Mouse (Mus musculus) MEL (cell line): ENCODE results near the gene Uba1. TPM values are rescaled to one million over a fixed set of nuclear protein-coding genes. Genes with fewer than 3 reads are reported as not detected.

ENCODE experiments used
- DNase-seq: peaks from one replicate; pipeline ENCODE4 v3.0.0; 2011; ENCODE audit warnings: low read depth, low spot score
- H3K27ac ChIP-seq: 2 replicates; pipeline ENCODE4 v1.5.1; 2012; ENCODE audit warnings: low read depth, mild to moderate bottlenecking, control low read depth, low read length, moderate library complexity; ENCODE audit not compliant: control insufficient read depth
- H3K27me3 ChIP-seq, 2 experiments: fragments of 150-350 bp in 1 of 2; sonication (generic) in 1 of 2; 2 replicates each; pipeline ENCODE4 v1.6.1; 2012; ENCODE audit warnings: low read length in 2 of 2, mild to moderate bottlenecking in 2 of 2, improper control_type of control experiment in 1 of 2, moderate library complexity in 1 of 2; ENCODE audit not compliant: insufficient read depth in 2 of 2, control insufficient read depth in 1 of 2
- H3K36me3 ChIP-seq, 2 experiments: 2 replicates each; pipeline ENCODE4 v1.6.1; 2012 to 2014; ENCODE audit warnings: low read length in 2 of 2, improper control_type of control experiment in 1 of 2, inconsistent platforms in 1 of 2, mild to moderate bottlenecking in 1 of 2; ENCODE audit not compliant: insufficient read depth in 2 of 2, control insufficient read depth in 1 of 2
- H3K4me1 ChIP-seq, 2 experiments: fragments of 150-350 bp in 1 of 2; sonication (generic) in 1 of 2; 2 replicates each; pipeline ENCODE4 v1.6.1; 2012; ENCODE audit warnings: low read length in 2 of 2, improper control_type of control experiment in 1 of 2, mild to moderate bottlenecking in 1 of 2; ENCODE audit not compliant: insufficient read depth in 2 of 2, control insufficient read depth in 1 of 2
- H3K4me3 ChIP-seq, 2 experiments: fragments of 150-350 bp in 1 of 2; sonication (generic) in 1 of 2; 2 replicates each; pipeline ENCODE4 v1.5.1; 2012; ENCODE audit warnings: low read depth in 2 of 2, low read length in 2 of 2, mild to moderate bottlenecking in 2 of 2, moderate library complexity in 2 of 2, control low read depth in 1 of 2, improper control_type of control experiment in 1 of 2; ENCODE audit not compliant: control insufficient read depth in 1 of 2, insufficient read depth in 1 of 2
- H3K79me2 ChIP-seq: 2 replicates; pipeline ENCODE4 v1.6.1; 2012; ENCODE audit warnings: mild to moderate bottlenecking, low read length, moderate library complexity; ENCODE audit not compliant: control insufficient read depth, poor library complexity, insufficient read depth
- H3K9ac ChIP-seq: 2 replicates; pipeline ENCODE4 v1.6.1; 2012; ENCODE audit warnings: low read depth, mild to moderate bottlenecking, control low read depth, low read length, moderate library complexity; ENCODE audit not compliant: control insufficient read depth, poor library complexity, severe bottlenecking
- H3K9me3 ChIP-seq: fragments of 150-350 bp; sonication (generic); replicated peaks from 2 replicates; pipeline ENCODE4 v1.6.1; 2012; ENCODE audit warnings: mild to moderate bottlenecking, low read length, improper control_type of control experiment, moderate library complexity; ENCODE audit not compliant: insufficient read depth
- CTCF ChIP-seq, 3 experiments: IDR thresholded peaks in 2 of 3; conservative IDR thresholded peaks in 1 of 3; 2 replicates each; pipeline ENCODE4 v1.5.1; 2011 to 2012; ENCODE audit warnings: low read length in 3 of 3, low read depth in 2 of 3, mild to moderate bottlenecking in 2 of 3, improper control_type of control experiment in 1 of 3, inconsistent platforms in 1 of 3, mixed read lengths in 1 of 3, moderate library complexity in 1 of 3; ENCODE audit not compliant: control insufficient read depth in 1 of 3, insufficient read depth in 1 of 3, poor library complexity in 1 of 3, severe bottlenecking in 1 of 3
- E2F4 ChIP-seq: IDR thresholded peaks from 2 replicates; pipeline ENCODE4 v1.6.1; 2011; ENCODE audit warnings: low read depth, low read length, improper control_type of control experiment, borderline replicate concordance
- EP300 ChIP-seq, 2 experiments: IDR thresholded peaks; 2 replicates each; pipeline ENCODE4 v1.6.1; 2011; ENCODE audit warnings: improper control_type of control experiment in 2 of 2, low read length in 2 of 2, low read depth in 1 of 2, mild to moderate bottlenecking in 1 of 2
- ETS1 ChIP-seq: IDR thresholded peaks from 2 replicates; pipeline ENCODE4 v1.6.1; 2012; ENCODE audit warnings: low read depth, mild to moderate bottlenecking, inconsistent platforms, low read length, improper control_type of control experiment, moderate library complexity
- HCFC1 ChIP-seq: IDR thresholded peaks from 2 replicates; pipeline ENCODE4 v1.6.1; 2012; ENCODE audit warnings: low read depth, mild to moderate bottlenecking, inconsistent platforms, low read length, improper control_type of control experiment, moderate library complexity
- JUND ChIP-seq: IDR thresholded peaks from 2 replicates; pipeline ENCODE4 v1.6.1; 2011; ENCODE audit warnings: low read depth, mild to moderate bottlenecking, improper control_type of control experiment, low read length
- MAFK ChIP-seq: IDR thresholded peaks from 2 replicates; pipeline ENCODE4 v1.6.1; 2011; ENCODE audit warnings: low read depth, mild to moderate bottlenecking, low read length, improper control_type of control experiment, borderline replicate concordance
- MAZ ChIP-seq: IDR thresholded peaks from 2 replicates; pipeline ENCODE4 v1.6.1; 2012; ENCODE audit warnings: low read depth, mild to moderate bottlenecking, inconsistent platforms, low read length, improper control_type of control experiment
- MYC ChIP-seq: IDR thresholded peaks from 2 replicates; pipeline ENCODE4 v1.6.1; 2011; ENCODE audit warnings: low read depth, mild to moderate bottlenecking, low read length, improper control_type of control experiment, moderate library complexity
- NELFE ChIP-seq: IDR thresholded peaks from 2 replicates; pipeline ENCODE4 v1.6.1; 2011; ENCODE audit warnings: low read depth, low read length, improper control_type of control experiment
- NRF1 ChIP-seq: IDR thresholded peaks from 2 replicates; pipeline ENCODE4 v1.6.1; 2014; ENCODE audit warnings: low read depth, mild to moderate bottlenecking, inconsistent platforms, low read length, improper control_type of control experiment, moderate library complexity; ENCODE audit not compliant: poor library complexity, insufficient read depth, severe bottlenecking
- POLR2AphosphoS5 ChIP-seq: IDR thresholded peaks from 2 replicates; pipeline ENCODE4 v1.6.1; 2012; ENCODE audit warnings: low read depth, borderline replicate concordance, mild to moderate bottlenecking, inconsistent platforms, low read length, moderate library complexity, mixed read lengths
- RCOR1 ChIP-seq: IDR thresholded peaks from 2 replicates; pipeline ENCODE4 v1.6.1; 2012; ENCODE audit warnings: low read depth, mild to moderate bottlenecking, inconsistent platforms, low read length, improper control_type of control experiment
- SIN3A ChIP-seq: IDR thresholded peaks from 2 replicates; pipeline ENCODE4 v1.6.1; 2012; ENCODE audit warnings: low read length, improper control_type of control experiment, inconsistent platforms
- TAL1 ChIP-seq: IDR thresholded peaks from 2 replicates; pipeline ENCODE4 v1.6.1; 2012; ENCODE audit warnings: mild to moderate bottlenecking, inconsistent platforms, low read length, moderate library complexity, mixed read lengths
- TBP ChIP-seq: IDR thresholded peaks from 2 replicates; pipeline ENCODE4 v1.8.0; 2011; ENCODE audit warnings: low read depth, low read length, improper control_type of control experiment
- UBTF ChIP-seq: IDR thresholded peaks from 2 replicates; pipeline ENCODE4 v1.6.1; 2012; ENCODE audit warnings: low read depth, mild to moderate bottlenecking, inconsistent platforms, low read length, improper control_type of control experiment, moderate library complexity, borderline replicate concordance; ENCODE audit not compliant: insufficient read depth
- polyA plus RNA-seq, 2 experiments: library from polyadenylated mRNA; stranded (reverse) in 1 of 2; unstranded in 1 of 2; fragments of >175 nt in 1 of 2; fragments of >200 nt in 1 of 2; gene quantifications; 2 replicates each; pipeline versions ENCODE4 v1.2.1 to v1.2.4; 2012; ENCODE audit warnings: low replicate concordance in 2 of 2, low read depth in 1 of 2; ENCODE audit not compliant: insufficient read length in 2 of 2, insufficient read depth in 1 of 2, missing spikeins in 1 of 2
- total RNA-seq: library from RNA; depleted of rRNA; stranded (reverse); fragments of 300-350 nt; gene quantifications from 2 replicates; pipeline ENCODE4 v1.2.3, GENCODE M21; 2012

The Uba1 gene
- total and polyA plus RNA-seq, 3 experiments: 269 to 704 (median 530) TPM

DNA sequence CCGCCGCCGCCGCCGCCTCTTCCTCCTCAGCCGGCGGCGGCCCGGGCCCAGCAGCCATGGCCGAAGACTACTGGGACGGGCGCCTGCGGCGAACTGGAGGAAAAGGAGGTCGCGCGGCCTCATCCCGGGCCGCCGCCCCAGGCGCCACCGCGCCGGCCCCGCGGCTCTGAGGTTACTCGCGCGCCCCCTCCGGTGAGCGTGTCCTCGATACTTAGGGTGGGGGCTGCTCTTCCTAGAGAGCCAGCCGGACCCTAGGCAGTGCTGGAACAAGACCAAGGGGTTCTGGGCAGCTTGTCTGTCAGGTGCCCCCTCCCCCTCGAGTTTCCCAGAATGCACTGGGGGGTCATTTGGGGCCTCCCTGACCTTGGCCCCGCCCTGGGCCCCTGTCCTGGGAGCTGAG lies 30.5 kb downstream of the Uba1 start:
- Histone ChIP-seq H3K36me3 (peaks cover 2 to 22% of the 10 kb centered on the region in 2 experiments; a peak in 3 of 4 replicates), H3K79me2 (peaks cover 27% of the 10 kb centered on the region), H3K27me3 (no peaks in the 10 kb centered on the region), H3K9ac (peak overlapping the region; percentile 97), H3K4me1 (peaks cover 8 to 16% of the 10 kb centered on the region in 2 experiments), H3K27ac (peak overlapping the region; percentile 73), H3K9me3 (no peaks in the 10 kb centered on the region), H3K4me3 (peak overlapping the region; percentile 62 to 90)
- peak; percentile 59 for DNase-seq
- no peak for TF ChIP-seq ETS1
- no peak; the same call in 1 of the 2 replicates for TF ChIP-seq MAZ
- no peak for TF ChIP-seq MYC
- TF ChIP-seq JUND: no peak
- no peak for TF ChIP-seq NRF1
- no peak for TF ChIP-seq MAFK
- TF ChIP-seq CTCF (IDR thresholded peaks at IDR 0.05 in 2 of 3, conservative IDR thresholded peaks at IDR 0.05 in 1 of 3; ENCODE audit: control insufficient read depth in 1 of 3, insufficient read depth in 1 of 3, low read depth in 2 of 3, low read length in 3 of 3, poor library complexity in 1 of 3, severe bottlenecking in 1 of 3): peak in 2 of 3 experiments; percentile 18 to 46; a peak in 4 of 6 replicates
- TF ChIP-seq NELFE: no peak

- TF ChIP-seq POLR2AphosphoS5: no peak
- no peak for TF ChIP-seq RCOR1
- no peak for TF ChIP-seq SIN3A
- no peak for TF ChIP-seq NELFE
- TF ChIP-seq E2F4: no peak
- TF ChIP-seq HCFC1: no peak
- no peak for TF ChIP-seq TBP
- no peak for TF ChIP-seq EP300 (IDR thresholded peaks at IDR 0.05; ENCODE audit: low read depth in 1 of 2, low read length in 2 of 2)
- TF ChIP-seq UBTF: no peak
- TF ChIP-seq TAL1: no peak
- TF ChIP-seq, all 39 proteins: peak for 0
- Histone ChIP-seq H3K4me1 (peaks cover 5 to 14% of the 10 kb centered on the region in 2 experiments), H3K9me3 (no peaks in the 10 kb centered on the region), H3K27ac (no peak overlapping the region), H3K9ac (no peak overlapping the region), H3K36me3 (peaks cover 10 to 20% of the 10 kb centered on the region in 2 experiments), H3K4me3 (no peak overlapping the region), H3K79me2 (peaks cover 27% of the 10 kb centered on the region), H3K27me3 (no peaks in the 10 kb centered on the region)
- DNase-seq: no peak
Observed at GRCm38 (mm10) chrX:20691566-20691965, 33.4 kb downstream of the Uba1 start.
